Mouse (Mus musculus) erythroblast, embryonic 14.5 days (primary cell): Measurements from ENCODE around the gene Prkacb.

ENCODE experiments used
- GATA1 ChIP-seq: IDR thresholded peaks from 2 replicates; pipeline ENCODE4 v1.6.1; 2012; ENCODE audit warnings: low read length, inconsistent platforms, mixed read lengths
- TAL1 ChIP-seq: IDR thresholded peaks from 3 replicates; pipeline ENCODE4 v1.6.1; 2012; ENCODE audit warnings: low read length, inconsistent platforms, mixed read lengths

GRCm38 (mm10) chr3:146770853-146771252, 41.9 kb downstream of the Prkacb start:
- TF ChIP-seq GATA1 (no peak), TAL1 (no peak)
